Mouse (Mus musculus) right cerebral cortex, postnatal 4 days (tissue): ENCODE results near the gene Arf3.
A peak's percentile ranks its signal among the peaks of the same experiment; 100 is the strongest.
"Not testable (repeated sequence)": the region's sequence is repeated elsewhere in the genome, so short reads cannot be mapped to it uniquely, and the experiment has no call there.

ENCODE experiments used
- DNase-seq: peaks from one replicate; pipeline ENCODE4 v3.0.0-alpha.2; 2022

Arf3 gene

DNA sequence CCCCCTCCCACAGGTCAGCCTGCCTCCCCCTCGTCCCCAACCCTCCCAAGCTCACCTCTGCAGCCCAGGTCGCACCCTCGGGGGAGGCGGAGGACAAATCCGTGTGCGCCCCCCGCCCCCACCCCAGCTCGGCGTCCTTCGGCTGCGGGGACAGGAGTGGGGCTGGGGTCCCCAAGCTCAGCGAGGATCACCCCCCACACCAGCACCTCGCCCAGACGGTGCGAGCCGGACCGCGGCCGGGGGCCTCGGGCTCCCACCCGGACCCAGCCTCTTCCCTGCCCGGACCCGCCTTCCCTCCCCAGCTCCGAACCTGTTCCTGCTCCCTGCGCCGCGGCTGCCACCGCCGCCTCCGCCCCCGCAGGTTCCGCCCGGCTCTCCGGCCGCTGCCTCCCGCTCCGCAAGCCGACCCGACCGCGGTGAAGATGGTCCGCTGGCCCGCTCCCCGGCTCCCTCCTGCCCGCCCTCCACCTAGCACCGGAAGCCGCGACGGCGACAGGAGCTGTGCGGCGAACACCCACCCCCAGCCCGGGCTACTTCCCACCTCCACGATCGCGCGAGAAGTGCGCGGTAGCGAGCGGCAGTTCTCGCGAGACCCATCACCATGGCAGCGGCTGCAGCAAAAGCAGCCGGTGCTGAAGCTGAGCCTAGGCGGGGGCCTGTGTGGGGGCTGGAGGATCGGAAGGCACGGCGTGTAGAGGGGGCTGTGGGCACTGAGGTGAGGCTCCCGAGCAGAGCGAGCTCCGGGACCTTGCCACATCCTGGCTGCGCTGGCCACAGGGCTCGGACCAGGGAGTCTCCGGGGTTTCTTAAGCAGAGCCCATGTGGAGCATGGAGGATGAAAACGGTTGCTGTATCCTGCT, at the start of gene Arf3:
Gene Arf3 (minus strand): TSS at position 545 of the 860 bp plus-strand sequence.
- DNase-seq: peak; percentile 94

DNA sequence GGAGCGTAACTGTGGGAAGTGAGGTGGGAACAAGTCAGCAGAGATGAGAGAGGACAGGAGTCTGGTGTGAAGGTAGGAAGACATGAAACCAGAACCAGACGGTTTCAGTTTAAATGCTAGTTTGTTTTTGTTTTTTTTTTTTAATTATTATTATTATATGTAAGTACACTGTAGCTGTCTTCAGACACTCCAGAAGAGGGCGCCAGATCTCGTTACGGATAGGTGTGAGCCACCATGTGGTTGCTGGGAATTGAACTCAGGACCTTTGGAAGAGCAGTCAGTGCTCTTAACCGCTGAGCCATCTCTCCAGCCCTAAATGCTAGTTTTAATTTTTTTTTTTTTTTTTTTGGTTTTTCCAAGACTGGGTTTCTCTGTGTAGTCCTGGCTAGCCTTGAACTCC, 47.2 kb upstream of the Arf3 start:
- DNase-seq: not testable (repeated sequence)

GRCm38 (mm10) chr15:98809390-98809789, 46.4 kb upstream of the Arf3 start, which contains the start of gene Ddn:
Ddn (minus strand) TSS chr15:98809490.
- no peak for DNase-seq

GRCm38 (mm10) chr15:98808651-98809134, 45.7 kb upstream of the Arf3 start:
- DNase-seq: no peak

DNA sequence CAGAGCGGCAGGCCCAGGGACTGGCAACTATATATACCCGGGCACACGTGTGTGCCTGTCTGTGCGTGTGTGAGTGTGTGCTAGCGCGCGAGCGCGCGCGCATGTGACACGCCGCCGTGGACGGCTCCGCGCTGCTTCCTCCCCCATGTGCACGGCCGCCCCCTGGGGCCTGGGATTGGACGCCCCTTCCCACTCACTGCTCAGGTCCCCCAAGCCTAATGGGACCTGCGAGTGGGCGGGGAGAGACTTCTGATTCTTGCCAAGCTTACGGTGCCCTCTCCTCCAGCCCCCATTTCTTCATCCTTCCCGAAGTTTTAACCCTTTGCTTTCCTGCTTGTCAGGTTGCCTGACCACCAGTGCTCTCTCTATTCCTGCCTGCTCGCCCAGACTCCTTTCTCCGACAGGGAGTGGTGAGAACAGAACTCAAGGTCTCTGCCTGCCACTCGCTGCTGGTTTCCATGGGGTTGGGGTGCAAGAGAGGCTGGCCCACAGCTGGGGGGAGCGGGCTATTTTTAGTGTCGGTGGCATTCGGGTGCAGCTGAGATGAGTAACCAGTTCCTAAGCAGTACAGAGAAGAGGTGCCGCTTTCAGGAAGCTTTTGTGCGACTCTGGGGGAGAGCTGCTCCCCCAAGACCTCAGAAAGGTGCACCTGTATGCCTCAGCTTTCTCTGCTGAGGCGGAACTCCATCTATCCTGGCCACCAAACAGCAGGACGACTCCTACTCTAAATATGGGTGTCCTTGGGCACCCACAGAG, 45.1 kb upstream of the Arf3 start:
- peak; percentile 92 for DNase-seq

GRCm38 (mm10) chr15:98806809-98807770, 44.1 kb upstream of the Arf3 start:
- DNase-seq: peak; percentile 39

DNA sequence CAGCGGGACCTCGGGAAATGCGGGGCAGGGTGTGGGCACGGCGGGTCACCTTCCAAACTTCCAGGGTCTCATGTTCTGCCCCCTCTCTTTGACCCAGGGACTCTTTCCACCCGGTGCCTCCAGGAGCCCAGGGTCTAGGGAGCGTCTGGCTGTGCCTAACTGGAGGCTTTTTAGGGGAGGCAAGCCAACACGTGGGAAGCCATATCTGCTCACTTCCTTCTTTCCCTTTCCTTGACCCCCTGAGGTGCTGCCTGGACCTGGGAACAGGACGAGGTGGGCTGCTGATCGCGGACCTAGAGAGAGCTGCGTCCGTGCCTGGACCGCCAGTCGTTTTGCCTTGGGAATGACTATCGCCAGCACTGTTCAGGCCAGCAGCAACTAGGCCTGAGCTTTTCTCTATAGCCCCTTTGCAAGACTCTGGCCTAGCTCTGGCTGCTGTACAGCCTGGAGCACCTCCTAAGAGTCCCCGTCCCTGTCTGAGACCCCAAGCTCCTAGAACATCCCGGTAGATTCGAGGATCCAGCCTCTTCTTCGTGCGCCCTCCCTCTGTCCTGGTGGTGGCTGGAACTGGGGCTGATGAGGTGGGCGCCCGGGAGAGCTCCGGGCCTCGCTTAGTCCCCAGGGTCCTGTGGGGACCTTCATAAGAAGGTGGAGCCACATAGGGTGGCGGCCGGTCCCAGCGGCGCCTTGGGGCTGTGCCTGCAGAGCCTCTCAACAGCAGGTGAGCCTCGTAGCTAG, 43.2 kb upstream of the Arf3 start:
- no peak for DNase-seq

DNA sequence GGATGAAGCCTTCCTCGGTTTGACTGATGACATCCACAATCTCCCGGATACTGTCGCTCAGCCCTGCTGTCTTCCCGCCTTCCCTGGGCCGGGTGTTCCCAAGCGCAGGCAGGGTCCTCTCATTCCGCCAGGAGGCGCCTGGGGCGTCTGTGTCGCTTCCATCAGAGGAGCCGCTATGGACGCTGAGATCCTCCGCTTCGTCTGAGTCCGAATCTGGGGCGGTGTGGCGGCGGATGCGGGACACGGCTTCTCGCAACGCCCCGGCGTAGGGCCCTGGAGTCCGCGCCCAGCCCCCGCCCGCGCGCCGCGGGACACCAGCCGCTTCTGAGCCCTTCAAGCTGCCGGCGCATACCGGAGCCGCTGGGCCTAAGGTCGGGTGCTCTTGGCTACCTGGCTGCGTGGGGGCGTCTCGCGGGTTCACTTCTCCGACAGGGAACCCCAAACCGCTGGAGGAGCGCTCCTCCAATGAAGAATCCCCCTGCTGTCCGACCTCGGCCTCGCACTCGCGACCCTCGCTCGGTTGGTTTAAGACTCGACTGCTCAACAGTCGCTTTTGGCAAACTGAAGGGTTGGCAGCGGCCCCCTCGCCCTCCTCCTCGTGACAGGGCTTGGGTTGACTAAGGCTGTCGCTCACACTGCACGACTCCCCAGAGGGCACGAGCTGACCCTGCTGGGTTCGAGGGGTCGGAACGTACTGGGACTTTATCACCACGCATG, 42.5 kb upstream of the Arf3 start:
- DNase-seq: peak; percentile 78

DNA sequence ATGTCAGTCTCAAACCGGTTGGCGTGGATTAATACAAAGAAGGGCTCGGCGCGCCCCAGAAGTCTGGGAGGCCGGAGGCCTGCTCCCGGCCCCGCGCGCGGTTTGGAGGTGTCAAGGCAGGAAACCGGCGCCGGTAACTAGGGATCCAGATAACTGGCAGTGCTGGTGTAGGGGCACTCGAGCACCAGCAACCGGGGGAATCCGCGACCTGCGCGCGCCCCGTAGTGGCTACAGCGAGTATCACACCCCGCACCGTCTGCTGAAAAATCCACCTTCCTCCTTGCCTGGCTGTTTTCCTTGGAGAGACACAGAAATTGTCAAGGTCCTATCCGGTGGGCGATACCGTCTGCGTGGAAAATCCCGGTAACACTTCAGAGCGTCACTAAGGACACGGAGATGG, 41.0 kb upstream of the Arf3 start:
- peak; percentile 91 for DNase-seq

DNA sequence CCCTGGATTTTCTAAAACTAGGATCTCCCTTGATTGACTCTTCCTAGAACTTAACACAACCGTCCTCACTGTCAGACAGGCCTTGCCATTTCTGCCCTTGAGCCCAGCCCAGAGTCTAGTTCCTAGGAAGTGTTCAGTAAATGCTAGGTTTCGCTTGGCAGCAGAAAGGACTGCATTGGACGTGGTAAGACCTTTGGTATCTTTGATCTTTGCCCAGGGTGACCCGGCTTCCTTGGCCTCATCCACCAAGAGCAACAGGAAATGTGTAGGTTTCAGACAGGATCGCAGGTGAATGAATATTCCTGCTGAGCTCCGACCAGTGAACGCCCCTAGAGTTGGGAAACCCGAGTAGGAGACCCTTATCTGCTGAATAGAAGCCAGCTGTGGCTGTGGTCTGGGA, 39.9 kb upstream of the Arf3 start:
- DNase-seq: no peak

GRCm38 (mm10) chr15:98799396-98799795, 36.4 kb upstream of the Arf3 start:
- peak; percentile 90 for DNase-seq

GRCm38 (mm10) chr15:98798903-98799302, 35.9 kb upstream of the Arf3 start:
- no peak for DNase-seq

DNA sequence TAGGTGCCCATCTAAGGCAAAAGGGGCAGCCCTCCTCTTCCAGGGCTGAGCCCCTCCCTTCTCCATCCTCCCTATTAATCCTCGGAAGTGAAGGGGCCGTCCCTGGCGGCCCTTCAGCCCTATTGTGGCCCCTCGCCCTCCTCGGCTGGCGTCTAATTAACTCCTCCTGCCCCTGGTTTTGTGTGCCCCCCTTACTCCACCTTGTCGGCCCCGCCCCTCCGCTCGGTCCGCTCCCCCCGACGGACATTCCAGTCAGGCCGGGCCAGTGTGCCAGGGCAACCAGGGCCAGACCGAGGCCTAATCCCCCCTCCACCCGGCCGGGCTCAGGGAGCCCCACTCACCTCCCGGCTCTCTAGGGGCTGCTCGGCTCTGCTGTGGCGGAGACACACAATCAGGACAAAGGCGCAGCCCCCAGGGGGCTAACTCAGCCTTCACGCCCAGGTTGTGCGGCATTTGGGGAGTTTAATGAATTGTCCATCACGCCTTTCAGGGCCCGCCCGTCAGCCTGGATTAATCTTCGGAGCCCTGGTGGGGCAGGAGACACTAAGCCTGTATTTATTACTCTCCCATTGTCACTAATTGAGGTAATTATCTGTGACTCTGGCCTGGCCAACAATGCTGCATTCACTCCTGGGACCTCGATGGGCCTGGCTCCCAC, 35.0 kb upstream of the Arf3 start:
- DNase-seq: no peak

- DNase-seq: no peak
Measured at GRCm38 (mm10) chr15:98796803-98797595, 34.0 kb upstream of the Arf3 start.

GRCm38 (mm10) chr15:98793141-98793698, 30.2 kb upstream of the Arf3 start:
- no peak for DNase-seq

- DNase-seq: peak; percentile 48
Measured at GRCm38 (mm10) chr15:98792233-98793020, 29.4 kb upstream of the Arf3 start.

DNA sequence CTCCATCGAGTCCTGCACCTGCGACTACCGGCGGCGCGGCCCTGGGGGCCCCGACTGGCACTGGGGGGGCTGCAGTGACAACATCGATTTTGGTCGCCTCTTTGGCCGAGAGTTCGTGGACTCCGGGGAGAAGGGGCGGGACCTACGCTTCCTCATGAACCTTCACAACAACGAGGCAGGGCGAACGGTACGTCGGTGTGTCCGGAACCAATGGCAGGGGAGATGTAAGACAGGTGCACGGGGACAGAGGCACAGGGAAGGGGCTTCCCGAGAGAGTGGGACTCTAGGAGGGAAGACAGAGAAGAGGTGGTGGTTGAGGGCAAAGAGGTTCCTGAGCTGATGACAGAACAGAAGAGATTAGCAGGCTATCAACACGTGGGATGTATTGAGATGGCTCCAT, 28.8 kb upstream of the Arf3 start:
- DNase-seq: no peak

DNA sequence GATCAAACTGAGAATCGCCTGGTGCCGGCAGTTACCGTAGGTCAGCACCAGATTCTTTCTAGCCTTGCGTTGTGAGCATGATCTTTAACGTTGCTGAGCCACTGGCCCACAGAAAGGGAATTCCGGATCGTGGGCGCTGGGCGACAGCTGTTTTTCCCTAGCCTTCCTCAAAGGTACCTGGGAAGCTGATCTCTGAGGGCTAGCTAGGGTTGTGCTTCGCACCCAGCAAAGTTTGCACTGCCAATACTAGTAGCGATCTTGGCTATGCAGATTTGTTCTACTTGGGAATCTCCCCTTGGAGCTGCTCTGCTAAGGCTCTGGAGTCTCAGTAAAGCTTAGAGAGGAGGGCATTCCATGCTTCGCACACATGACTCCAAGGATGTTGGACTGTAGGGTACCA, 28.2 kb upstream of the Arf3 start:
- DNase-seq: no peak

GRCm38 (mm10) chr15:98790761-98791160, 27.7 kb upstream of the Arf3 start:
- DNase-seq: no peak
